Mouse (Mus musculus) stomach, embryonic 15.5 days (tissue): ENCODE results near the gene Gm49392. TPM values are rescaled to one million over a fixed set of nuclear protein-coding genes. Genes with fewer than 3 reads are reported as not detected.
"Not testable (repeated sequence)": the region's sequence is repeated elsewhere in the genome, so short reads cannot be mapped to it uniquely, and the experiment has no call there.

Experiments used
- ATAC-seq: fragments of 200-750 bp; cut with Nextera tagmentation; 2 replicates; pipeline ENCODE4 v1.8.0; 2017; ENCODE audit warnings: low read depth, moderate number of reproducible peaks, moderate TSS enrichment; ENCODE audit not compliant: insufficient read depth, low FRiP score
- H3K27ac ChIP-seq: fragments of 300-500 bp; sonication (generic); 2 replicates; pipeline ENCODE4 v1.5.1; 2015; ENCODE audit warnings: mild to moderate bottlenecking, inconsistent platforms
- H3K27me3 ChIP-seq: fragments of 300-500 bp; sonication (generic); replicated peaks from 2 replicates; pipeline ENCODE4 v1.6.1; 2015; ENCODE audit warnings: inconsistent platforms
- H3K36me3 ChIP-seq: fragments of 300-500 bp; sonication (generic); 2 replicates; pipeline ENCODE4 v1.6.1; 2015; ENCODE audit warnings: inconsistent platforms
- H3K4me1 ChIP-seq: fragments of 300-500 bp; sonication (generic); 2 replicates; pipeline ENCODE4 v1.6.1; 2015; ENCODE audit warnings: inconsistent platforms
- H3K4me2 ChIP-seq: fragments of 300-500 bp; sonication (generic); 2 replicates; pipeline ENCODE4 v1.6.1; 2015; ENCODE audit warnings: mild to moderate bottlenecking, inconsistent platforms
- H3K4me3 ChIP-seq: fragments of 300-500 bp; sonication (generic); replicated peaks from 2 replicates; pipeline ENCODE4 v1.5.1; 2015; ENCODE audit warnings: inconsistent platforms
- H3K9ac ChIP-seq: fragments of 300-500 bp; sonication (generic); 2 replicates; pipeline ENCODE4 v1.6.1; 2015; ENCODE audit warnings: inconsistent platforms
- H3K9me3 ChIP-seq: fragments of 300-500 bp; sonication (generic); 2 replicates; pipeline ENCODE4 v1.6.1; 2016; ENCODE audit warnings: inconsistent platforms
- whole genome bisulfite sequencing: fragments of 180-500 bp; shearing (Covaris S2); methylation state at CpG from one replicate; pipeline ENCODE4 v1.1.7; 2015; 5-methylcytosine and 5-hydroxymethylcytosine counted together
- polyA plus RNA-seq: library from polyadenylated mRNA; unstranded; fragments of >200 nt; fragmentation: Nextera tagmentation; extraction: Ambion mirVana; gene quantifications from 2 replicates; pipeline ENCODE4 v1.2.1, GENCODE M21; 2015

The Gm49392 gene
- polyA plus RNA-seq, result 0.15 and 0.31 TPM in 2 replicates

DNA sequence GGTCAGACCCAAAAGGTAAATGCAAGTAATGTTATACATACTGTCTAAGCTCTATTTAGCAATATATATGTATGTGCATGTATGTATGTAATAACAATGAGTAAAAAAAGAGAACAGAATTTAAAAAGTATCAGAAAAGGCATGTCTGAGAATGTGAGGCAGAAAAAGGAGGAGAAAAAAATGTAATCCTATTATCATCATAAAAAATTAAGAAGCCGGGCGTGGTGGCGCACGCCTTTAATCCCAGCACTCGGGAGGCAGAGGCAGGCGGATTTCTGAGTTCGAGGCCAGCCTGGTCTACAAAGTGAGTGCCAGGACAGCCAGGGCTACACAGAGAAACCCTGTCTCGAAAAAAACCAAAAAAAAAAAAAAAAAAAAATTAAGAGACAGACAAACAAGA, at the start of gene Gm49392:
TSS of gene Gm49392 (minus strand) at position 101 of the 400 bp plus-strand sequence.
- not testable (repeated sequence) for H3K36me3 ChIP-seq, ATAC-seq, H3K27me3 ChIP-seq, H3K4me2 ChIP-seq, H3K9ac ChIP-seq, H3K27ac ChIP-seq, H3K9me3 ChIP-seq, H3K4me1 ChIP-seq, H3K4me3 ChIP-seq
- WGBS, result 81% methylated on average over 8 of the region's 8 CpGs

DNA sequence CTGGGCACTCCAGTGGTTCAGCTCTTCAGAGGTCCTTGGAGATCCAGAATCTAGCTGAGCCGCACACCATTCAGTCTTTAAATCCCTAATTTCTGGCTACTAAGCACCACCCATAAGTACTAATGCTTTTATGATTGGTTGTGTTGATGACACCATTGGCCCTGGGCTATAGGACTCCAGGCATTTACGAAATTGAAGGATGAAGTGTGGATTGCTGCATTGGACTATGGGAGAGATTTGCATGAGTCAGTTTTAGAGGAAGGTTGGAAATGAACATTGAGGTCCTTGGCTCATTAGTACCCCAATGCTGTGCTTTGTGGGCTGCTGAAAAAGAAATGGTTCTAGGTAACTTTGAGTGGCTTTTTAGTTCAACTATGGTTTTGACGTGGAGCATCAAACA, 45.2 kb upstream of the Gm49392 start, which contains the start of gene Tpbpa:
TSS of gene Tpbpa (minus strand) at position 101 of the 400 bp plus-strand sequence.
- H3K9ac ChIP-seq, H3K9me3 ChIP-seq, H3K4me1 ChIP-seq, H3K4me2 ChIP-seq, H3K4me3 ChIP-seq, H3K36me3 ChIP-seq, ATAC-seq, H3K27me3 ChIP-seq, H3K27ac ChIP-seq: not testable (repeated sequence)
- 76% methylated on average over 3 of the region's 3 CpGs for whole genome bisulfite sequencing

DNA sequence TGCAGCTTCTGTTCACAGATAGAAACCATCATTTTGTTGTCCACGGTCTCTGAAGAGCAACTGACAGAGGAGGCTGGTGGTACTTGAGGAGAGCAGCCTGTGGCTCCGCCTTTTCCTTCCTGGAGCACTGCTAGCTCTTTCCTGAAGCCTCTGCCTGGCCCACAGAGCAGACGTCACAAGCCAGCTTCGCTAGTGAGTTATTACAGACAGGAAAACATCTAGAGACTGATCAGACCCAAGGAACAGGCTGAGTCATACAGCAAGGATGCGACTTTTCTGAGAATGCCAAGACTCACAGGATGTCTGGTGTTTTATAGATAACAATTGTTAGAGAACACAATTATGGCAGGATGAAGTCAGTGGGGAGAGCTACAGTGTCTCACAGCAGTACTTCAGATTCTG, 39.8 kb upstream of the Gm49392 start, which contains the start of the genes Gm49391 and Ctla2a:
TSS of gene Gm49391 (minus strand) at position 72 of the 402 bp plus-strand sequence.
TSS of gene Ctla2a (minus strand) at position 126 of the 402 bp plus-strand sequence.
- Histone ChIP-seq H3K9me3 (no peaks in the 10 kb centered on the region), H3K36me3 (no peaks in the 10 kb centered on the region), H3K27me3 (no peaks in the 10 kb centered on the region), H3K4me3 (no peak within 1 kb of the TSS), H3K4me2 (no peak within 1 kb of the TSS), H3K4me1 (no peaks in the 10 kb centered on the region), H3K27ac (no peak within 1 kb of the TSS), H3K9ac (no peak within 1 kb of the TSS)
- ATAC-seq, result no peak; the same call in 1 of the 2 replicates
- 52% methylated on average over 5 of the region's 5 CpGs for WGBS

DNA sequence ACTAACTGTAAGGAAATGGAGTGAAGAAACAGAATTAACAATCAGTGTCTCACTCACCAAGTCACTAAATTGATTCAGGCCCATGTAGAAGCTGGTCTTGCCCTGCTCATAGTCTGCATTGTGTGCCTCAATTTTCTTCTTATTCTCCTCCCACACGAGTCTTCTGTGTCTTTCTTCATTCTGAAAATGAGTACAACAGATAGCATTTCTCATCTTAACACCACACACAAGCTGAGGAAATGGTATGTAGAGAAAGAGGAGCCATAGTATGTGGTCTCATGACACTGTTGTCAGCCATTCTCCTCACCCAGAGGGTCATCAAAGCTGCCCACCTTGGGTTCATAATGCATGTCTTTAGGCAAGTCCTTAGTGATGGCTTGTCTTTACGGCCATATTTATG, 38.8 kb upstream of the Gm49392 start, which contains the start of gene Gm49393:
TSS of gene Gm49393 (minus strand) at position 101 of the 400 bp plus-strand sequence.
- not testable (repeated sequence) for H3K9ac ChIP-seq, H3K9me3 ChIP-seq, H3K4me3 ChIP-seq, ATAC-seq, H3K4me2 ChIP-seq, H3K27me3 ChIP-seq, H3K27ac ChIP-seq, H3K36me3 ChIP-seq, H3K4me1 ChIP-seq
- 62% methylated on average over 2 of the region's 2 CpGs for WGBS

DNA sequence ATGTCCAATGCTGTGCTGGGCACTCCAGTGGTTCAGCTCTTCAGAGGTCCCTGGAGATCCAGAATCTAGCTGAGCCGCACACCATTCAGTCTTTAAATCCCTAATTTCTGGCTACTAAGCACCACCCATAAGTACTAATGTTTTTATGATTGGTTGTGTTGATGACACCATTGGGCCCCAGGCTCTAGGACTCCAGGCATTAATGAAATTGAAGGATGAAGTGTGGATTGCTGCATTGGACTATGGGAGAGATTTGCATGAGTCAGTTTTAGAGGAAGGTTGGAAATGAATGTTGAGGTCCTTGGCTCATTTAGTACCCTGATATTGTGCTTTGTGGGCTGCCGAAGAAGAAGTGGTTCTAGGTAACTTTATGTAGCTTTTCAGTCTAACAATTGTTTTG, 8.1 kb upstream of the Gm49392 start, which contains the start of gene Tpbpb:
TSS of gene Tpbpb (minus strand) at position 101 of the 400 bp plus-strand sequence.
- not testable (repeated sequence) for H3K4me1 ChIP-seq, H3K9me3 ChIP-seq, H3K36me3 ChIP-seq, ATAC-seq, H3K27ac ChIP-seq, H3K9ac ChIP-seq, H3K4me2 ChIP-seq, H3K27me3 ChIP-seq, H3K4me3 ChIP-seq
- WGBS, result 79% methylated on average over 2 of the region's 2 CpGs

DNA sequence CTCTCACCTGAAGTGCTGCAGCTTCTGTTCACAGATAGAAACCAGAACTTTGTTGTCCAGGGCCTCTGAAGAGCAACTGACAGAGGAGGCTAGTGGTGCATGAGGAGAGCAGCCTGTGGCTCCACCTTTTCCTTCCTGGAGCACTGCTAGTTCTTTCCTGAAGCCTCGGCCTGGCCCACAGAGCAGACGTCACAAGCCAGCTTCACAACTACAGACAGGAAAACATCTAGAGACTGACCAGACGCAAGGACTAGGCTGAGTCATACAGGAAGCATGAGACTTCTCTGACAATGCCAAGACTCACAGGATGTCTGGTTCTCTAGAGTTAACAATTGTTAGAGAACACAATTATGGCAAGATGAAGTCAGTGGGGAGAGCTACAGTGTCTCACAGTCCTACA, 634 bp upstream of the Gm49392 start, which contains the start of gene Ctla2b:
TSS of gene Ctla2b (minus strand) at position 120 of the 400 bp plus-strand sequence.
- Histone ChIP-seq H3K9ac (no peak within 1 kb of the TSS), H3K9me3 (no peaks in the 10 kb centered on the region), H3K27ac (no peak within 1 kb of the TSS), H3K4me2 (no peak within 1 kb of the TSS), H3K27me3 (no peaks in the 10 kb centered on the region), H3K4me1 (no peaks in the 10 kb centered on the region), H3K4me3 (no peak within 1 kb of the TSS), H3K36me3 (no peaks in the 10 kb centered on the region)
- ATAC-seq, result 0 out of 2 replicates have a peak, but pooled peaks have one; percentile 27
- 56% methylated on average over 3 of the region's 3 CpGs for WGBS

DNA sequence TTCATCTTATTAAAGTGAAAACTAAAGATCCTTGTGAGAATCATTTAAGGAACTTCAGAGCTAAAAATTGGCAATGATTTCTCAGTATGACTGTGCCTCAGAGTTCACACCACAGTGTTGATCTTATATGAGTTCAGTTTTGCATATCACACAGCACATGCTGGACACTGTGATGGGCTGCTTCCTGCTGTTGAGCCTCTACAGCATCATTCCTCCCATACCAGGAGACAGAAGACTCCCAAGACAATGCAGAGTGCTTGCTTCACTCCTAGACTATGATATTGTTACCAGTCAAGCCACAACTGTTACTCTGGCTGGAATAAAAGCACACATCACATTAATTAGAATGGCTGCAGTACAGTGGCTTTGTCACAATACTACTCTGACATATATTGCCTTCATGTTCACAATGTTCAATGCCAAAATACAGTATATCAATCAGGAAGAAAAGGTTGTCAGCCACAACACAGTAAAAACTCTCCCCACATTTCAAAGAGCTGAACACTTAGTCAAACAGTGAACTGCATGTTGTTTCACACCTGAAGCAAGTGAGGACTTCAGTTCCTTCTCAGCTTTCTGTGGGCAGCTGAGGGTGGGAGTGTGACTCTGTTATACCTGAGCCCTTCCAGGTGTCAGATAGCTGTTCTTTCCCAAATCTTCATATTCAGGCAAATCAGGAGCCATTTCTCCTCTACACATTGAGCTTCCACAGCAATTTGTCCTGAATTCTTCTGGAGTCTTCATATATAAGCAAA, 1.1 kb downstream of the Gm49392 start:
- H3K4me2 ChIP-seq, result no peak overlapping the region
- no peak overlapping the region for H3K9ac ChIP-seq
- H3K27me3 ChIP-seq, result no peaks in the 10 kb centered on the region
- H3K27ac ChIP-seq, result no peak overlapping the region
- no peaks in the 10 kb centered on the region for H3K4me1 ChIP-seq
- no peak for ATAC-seq
- no peak overlapping the region for H3K4me3 ChIP-seq
- no peaks in the 10 kb centered on the region for H3K9me3 ChIP-seq
- H3K36me3 ChIP-seq, result no peaks in the 10 kb centered on the region

DNA sequence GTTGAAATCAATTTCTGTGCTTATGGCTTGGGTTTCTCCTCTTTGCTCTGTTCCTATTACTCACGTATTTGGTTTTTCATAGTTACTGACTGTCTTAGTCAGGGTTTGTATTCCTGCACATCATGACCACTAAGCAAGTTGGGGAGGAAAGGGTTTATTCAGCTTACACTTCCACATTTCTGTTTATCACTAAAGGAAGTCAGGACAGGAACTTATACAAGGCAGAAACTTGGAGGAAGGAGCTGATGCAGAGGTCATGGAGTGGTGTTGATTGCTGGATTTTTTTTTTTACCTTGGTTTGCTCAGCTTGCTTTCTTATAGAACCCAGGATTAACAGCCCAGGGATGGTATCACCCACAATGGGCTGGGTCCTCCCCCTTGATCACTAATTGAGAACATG, 4.4 kb downstream of the Gm49392 start:
- Histone ChIP-seq H3K9ac (no peak overlapping the region), H3K4me1 (no peaks in the 10 kb centered on the region), H3K27ac (no peak overlapping the region), H3K9me3 (no peaks in the 10 kb centered on the region), H3K4me2 (no peak overlapping the region), H3K4me3 (no peak overlapping the region), H3K27me3 (no peaks in the 10 kb centered on the region), H3K36me3 (no peaks in the 10 kb centered on the region)
- WGBS, result 87% methylated on average over 1 of the region's 1 CpGs
- no peak for ATAC-seq

DNA sequence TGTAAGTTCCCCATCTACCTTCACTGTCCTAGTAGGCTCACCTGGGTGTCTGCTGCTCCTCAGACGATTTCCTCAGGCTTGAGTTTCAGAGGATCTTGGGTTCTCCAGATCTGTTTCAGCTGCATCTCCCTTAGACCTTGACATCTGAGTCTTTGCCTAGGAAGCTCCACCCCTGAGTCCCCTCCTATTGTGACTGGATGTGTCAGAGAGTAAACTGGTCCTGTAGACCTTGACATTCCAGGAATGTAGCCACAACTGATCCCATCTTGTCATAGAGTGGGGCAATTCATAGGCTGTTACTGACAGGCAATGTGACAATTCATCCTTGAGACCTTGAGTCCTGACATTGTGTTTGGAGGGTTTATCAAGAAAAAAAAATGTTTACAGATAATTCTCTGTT, 32.4 kb downstream of the Gm49392 start, which contains the start of gene 4930486L24Rik:
TSS of gene 4930486L24Rik (minus strand) at position 195 of the 400 bp plus-strand sequence.
- H3K27me3 ChIP-seq, result no peaks in the 10 kb centered on the region
- H3K4me1 ChIP-seq, result no peaks in the 10 kb centered on the region
- no peak for ATAC-seq
- H3K9me3 ChIP-seq, result no peaks in the 10 kb centered on the region
- H3K4me2 ChIP-seq, result no peak within 1 kb of the TSS
- H3K36me3 ChIP-seq, result no peaks in the 10 kb centered on the region
- H3K4me3 ChIP-seq, result no peak within 1 kb of the TSS
- no peak within 1 kb of the TSS for H3K9ac ChIP-seq
- WGBS, result 53% methylated on average over 1 of the region's 1 CpGs
- H3K27ac ChIP-seq, result no peak within 1 kb of the TSS

DNA sequence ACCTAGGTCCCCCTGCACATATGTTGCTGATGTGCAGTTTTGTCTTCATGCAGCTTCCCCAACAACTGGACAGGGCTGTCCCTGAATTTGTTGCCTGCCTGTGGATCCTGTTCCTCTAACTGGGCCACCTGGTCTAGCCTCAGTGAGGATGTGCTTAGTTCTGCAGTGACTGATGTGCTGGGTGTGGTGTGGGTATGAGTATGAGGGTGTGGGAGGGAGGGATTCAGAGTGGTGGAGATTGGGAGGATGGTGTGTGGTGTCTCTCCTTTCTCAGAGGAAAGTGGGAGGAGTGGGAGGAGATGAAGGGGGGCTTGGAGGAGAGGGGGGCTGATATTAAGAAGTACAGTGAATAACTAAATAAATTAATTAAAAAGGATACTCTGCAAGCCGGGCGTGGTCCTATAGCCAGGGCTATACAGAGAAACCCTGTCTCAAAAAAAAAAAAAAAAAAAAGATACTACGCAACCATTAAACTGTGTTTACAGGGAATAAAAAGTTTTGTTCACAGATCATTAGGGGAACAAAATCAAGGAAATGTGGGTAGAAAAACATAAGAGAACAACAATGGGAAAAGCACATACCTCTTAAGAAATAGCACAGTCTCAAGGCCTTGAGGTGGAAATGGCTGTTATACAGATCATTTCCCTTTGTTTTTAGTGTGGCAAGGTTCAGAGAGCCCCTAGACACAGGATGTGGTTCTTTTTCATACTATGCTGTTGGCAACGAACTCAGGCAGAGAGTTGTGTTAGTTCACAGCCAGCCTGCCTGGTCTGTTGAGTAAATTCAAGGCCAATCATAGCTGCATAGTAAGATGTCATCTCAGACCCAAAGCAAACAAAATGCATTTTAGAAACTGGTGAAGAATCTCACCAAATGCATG, 48.2 kb downstream of the Gm49392 start:
- H3K4me2 ChIP-seq, result no peak overlapping the region
- no peak overlapping the region for H3K4me3 ChIP-seq
- H3K9me3 ChIP-seq, result no peaks in the 10 kb centered on the region
- no peak overlapping the region for H3K9ac ChIP-seq
- no peak for ATAC-seq
- no peaks in the 10 kb centered on the region for H3K36me3 ChIP-seq
- H3K27me3 ChIP-seq, result no peaks in the 10 kb centered on the region
- H3K27ac ChIP-seq, result peak overlapping the region; percentile 35; the same call in 1 of the 2 replicates
- no peaks in the 10 kb centered on the region for H3K4me1 ChIP-seq
- WGBS, result 80% methylated on average over 4 of the region's 4 CpGs

DNA sequence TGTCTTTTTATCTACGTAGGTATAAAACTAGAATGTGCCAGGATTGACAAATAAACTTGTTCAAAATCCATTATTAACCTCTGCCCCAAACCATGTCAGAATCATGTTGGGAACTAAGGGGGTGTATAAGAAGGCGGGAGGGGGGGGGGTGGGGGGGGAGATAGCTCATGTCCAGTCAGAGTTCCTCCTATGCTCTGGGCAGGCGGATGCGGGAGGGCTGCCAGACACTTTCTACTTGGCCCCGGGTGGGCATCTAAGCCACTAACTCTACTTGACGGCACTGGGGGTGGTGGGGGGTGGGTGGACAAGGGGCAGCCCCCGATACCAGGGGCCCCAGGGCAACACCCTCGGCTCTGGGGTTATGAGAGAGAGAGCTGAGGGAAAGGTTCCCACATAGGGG, 53.5 kb downstream of the Gm49392 start:
- no peaks in the 10 kb centered on the region for H3K27me3 ChIP-seq
- H3K27ac ChIP-seq, result no peak overlapping the region
- WGBS, result 87% methylated on average over 8 of the region's 8 CpGs
- no peak overlapping the region for H3K4me3 ChIP-seq
- H3K9me3 ChIP-seq, result no peaks in the 10 kb centered on the region
- H3K4me1 ChIP-seq, result no peaks in the 10 kb centered on the region
- H3K4me2 ChIP-seq, result no peak overlapping the region
- H3K9ac ChIP-seq, result no peak overlapping the region
- no peaks in the 10 kb centered on the region for H3K36me3 ChIP-seq
- no peak for ATAC-seq

DNA sequence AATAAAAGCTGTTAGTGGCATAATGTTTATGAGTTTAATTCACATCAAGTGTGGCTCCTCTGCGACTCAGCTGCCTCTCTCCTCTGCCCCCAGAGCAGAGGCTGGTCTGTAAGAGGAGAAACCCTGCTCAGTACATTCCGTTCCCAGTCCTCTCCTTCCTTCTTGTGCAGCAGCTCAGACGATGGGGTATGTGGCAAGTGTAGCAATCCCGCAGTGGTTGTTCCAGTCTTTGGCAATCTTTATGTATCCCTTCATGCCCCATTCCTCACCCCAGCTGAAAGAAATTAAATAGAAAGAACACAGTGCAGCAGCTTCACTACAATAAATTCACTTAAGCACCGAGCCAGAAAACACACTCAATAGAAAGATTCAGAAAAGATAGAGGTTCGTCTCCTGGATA, 54.0 kb downstream of the Gm49392 start:
- Histone ChIP-seq H3K9me3 (no peaks in the 10 kb centered on the region), H3K27ac (no peak overlapping the region), H3K4me3 (no peak overlapping the region), H3K27me3 (no peaks in the 10 kb centered on the region), H3K4me2 (no peak overlapping the region), H3K9ac (no peak overlapping the region), H3K36me3 (no peaks in the 10 kb centered on the region), H3K4me1 (no peaks in the 10 kb centered on the region)
- WGBS, result 68% methylated on average over 6 of the region's 6 CpGs
- ATAC-seq, result no peak
